Mouse (Mus musculus): ENCODE results near the gene Chit1. TPM values are rescaled to one million over a fixed set of nuclear protein-coding genes. Genes with fewer than 3 reads are reported as not detected.

Gene Chit1
- total and polyA plus RNA-seq, 3 experiments, result not detected

DNA sequence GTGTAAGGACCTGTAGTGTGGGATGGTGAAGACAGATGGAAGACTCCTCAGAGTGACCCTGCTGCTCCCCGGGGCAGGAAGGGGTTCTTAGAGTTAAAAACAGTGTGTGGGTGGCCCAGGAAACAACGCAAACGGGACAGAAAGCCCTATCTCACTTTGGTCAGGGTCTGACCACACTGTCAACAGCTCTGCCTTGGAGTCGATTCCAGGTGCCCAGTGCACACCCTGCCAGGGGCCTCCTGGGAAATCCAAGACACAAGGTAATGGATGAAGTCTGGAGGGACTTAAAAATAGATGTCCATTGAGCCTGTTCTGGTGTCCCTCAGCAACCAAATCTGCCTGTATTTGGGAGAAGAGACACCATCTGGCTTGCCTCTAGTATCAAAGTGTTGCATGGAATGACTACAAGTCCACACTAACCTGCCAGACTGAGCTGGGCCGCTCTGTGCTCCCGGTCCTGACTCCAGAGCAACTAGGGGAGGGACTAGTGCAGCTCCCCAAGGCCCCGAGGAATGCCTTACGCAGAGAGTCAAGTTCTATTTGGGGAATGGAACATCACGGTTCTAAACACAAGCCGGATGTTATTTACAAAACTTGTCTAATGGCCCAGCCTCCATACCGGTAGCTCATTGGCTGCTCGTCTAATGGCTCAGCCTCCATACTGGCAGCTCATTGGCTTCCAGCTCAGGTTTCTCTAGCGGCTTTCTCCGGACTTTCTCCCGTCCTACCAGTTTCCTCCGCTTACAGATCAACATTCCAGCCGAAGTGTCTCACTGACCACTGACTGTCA lies 12.1 kb upstream of the Chit1 start (continued):
- no peak for TF ChIP-seq CHD2 (IDR thresholded peaks at IDR 0.05; ENCODE audit: low read length)

DNA sequence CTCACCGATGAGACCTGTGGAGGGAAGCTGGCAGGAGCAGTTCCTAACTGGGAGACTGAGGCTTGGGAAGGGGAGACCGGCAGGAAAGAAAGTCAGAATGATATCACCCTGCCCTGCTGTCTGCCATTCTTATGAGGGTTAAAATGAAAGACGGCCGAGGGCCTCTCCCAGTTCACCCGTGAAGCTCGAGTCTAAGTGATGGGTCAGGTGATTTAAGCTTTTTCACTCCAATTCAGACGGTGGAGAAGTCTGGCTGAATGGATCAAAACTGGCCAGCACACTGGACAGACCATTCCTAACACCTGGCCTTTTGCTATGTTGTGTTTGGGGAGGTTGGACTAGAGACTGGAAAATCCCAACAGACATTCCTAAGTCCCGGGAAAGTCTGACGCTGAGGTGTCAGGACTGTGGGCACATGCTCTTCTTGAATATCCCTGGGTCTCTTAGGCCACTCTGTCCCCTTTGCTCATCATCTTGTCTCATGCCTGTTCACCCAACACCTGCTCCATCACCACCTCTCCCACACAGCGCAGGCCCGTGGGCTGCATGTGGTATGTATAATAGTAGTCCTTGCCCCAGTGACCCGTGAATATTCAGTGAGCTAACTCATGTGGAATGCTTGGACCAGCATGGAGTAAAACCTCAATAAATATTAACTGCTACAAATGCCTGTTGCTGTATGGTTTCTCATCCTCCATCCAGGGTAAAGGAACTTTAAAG lies 11.4 kb upstream of the Chit1 start:
- no peaks in the 10 kb centered on the region for H3K9me3 ChIP-seq (replicated peaks; ENCODE audit: insufficient read depth, low read length)
- peaks cover 2 to 8% of the 10 kb centered on the region in 2 experiments; a peak in 3 of 4 replicates for H3K27me3 ChIP-seq (ENCODE audit: control insufficient read depth in 1 of 2, insufficient read depth in 2 of 2, low read length in 2 of 2)
- TF ChIP-seq MXI1 (IDR thresholded peaks at IDR 0.05; ENCODE audit: low read depth, low read length), result peak; percentile 39; the same call in 1 of the 2 replicates
- no peak for TF ChIP-seq CTCF (IDR thresholded peaks at IDR 0.05 in 2 of 3, conservative IDR thresholded peaks at IDR 0.05 in 1 of 3; ENCODE audit: control insufficient read depth in 1 of 3, insufficient read depth in 1 of 3, low read depth in 2 of 3, low read length in 3 of 3, poor library complexity in 1 of 3, severe bottlenecking in 1 of 3)
- H3K4me3 ChIP-seq (ENCODE audit: control insufficient read depth in 1 of 2, insufficient read depth in 1 of 2, low read depth in 2 of 2, low read length in 2 of 2), result peak overlapping the region; percentile 90 to 100
- peak overlapping the region; percentile 87 for H3K9ac ChIP-seq (ENCODE audit: control insufficient read depth, low read depth, low read length, poor library complexity, severe bottlenecking)
- H3K36me3 ChIP-seq (ENCODE audit: control insufficient read depth in 1 of 2, insufficient read depth in 2 of 2, low read length in 2 of 2), result peaks cover 0 to 24% of the 10 kb centered on the region in 2 experiments; a peak in 2 of 4 replicates
- DNase-seq (ENCODE audit: low read depth, low spot score), result no peak
- peaks cover 6 to 43% of the 10 kb centered on the region in 2 experiments for H3K4me1 ChIP-seq (ENCODE audit: control insufficient read depth in 1 of 2, insufficient read depth in 2 of 2, low read length in 2 of 2)
- peak overlapping the region; percentile 42; the same call in 1 of the 2 replicates for H3K27ac ChIP-seq (ENCODE audit: control insufficient read depth, low read depth, low read length)
- no peaks in the 10 kb centered on the region; the same call in 1 of the 2 replicates for H3K79me2 ChIP-seq (ENCODE audit: control insufficient read depth, insufficient read depth, low read length, poor library complexity)

DNA sequence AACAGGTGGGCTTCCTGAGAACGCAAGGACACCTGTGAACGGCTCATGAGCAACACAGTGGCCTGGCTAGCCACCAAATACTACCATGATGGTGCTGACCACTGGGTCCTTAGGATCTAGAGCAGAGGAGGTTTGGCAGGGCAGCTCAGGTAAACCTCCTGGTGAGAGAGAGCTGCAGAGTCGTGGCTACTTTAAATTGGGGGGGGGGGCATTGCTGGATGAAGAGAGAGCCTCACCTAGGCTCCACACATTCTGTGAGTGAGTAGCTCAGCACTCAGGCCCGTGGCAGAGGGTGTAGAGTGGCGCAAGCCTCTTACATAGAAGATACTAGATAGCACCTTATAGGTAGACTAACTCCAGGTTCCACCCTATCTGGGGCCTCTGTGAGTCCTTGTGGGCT lies 10.6 kb upstream of the Chit1 start:
- no peak for DNase-seq (ENCODE audit: low read depth, low spot score)
- no peak overlapping the region for H3K27ac ChIP-seq (ENCODE audit: control insufficient read depth, low read depth, low read length)
- peaks cover 0 to 20% of the 10 kb centered on the region in 2 experiments; a peak in 2 of 4 replicates for H3K36me3 ChIP-seq (ENCODE audit: control insufficient read depth in 1 of 2, insufficient read depth in 2 of 2, low read length in 2 of 2)
- no peaks in the 10 kb centered on the region; the same call in 1 of the 2 replicates for H3K79me2 ChIP-seq (ENCODE audit: control insufficient read depth, insufficient read depth, low read length, poor library complexity)
- TF ChIP-seq TCF12 (IDR thresholded peaks at IDR 0.05; ENCODE audit: low read depth, low read length) (no peak), RCOR1 (IDR thresholded peaks at IDR 0.05; ENCODE audit: low read depth, low read length) (no peak), ZKSCAN1 (IDR thresholded peaks at IDR 0.05; ENCODE audit: low read depth, low read length) (no peak), NELFE (IDR thresholded peaks at IDR 0.05; ENCODE audit: low read depth, low read length) (no peak), SMC3 (IDR thresholded peaks at IDR 0.05; ENCODE audit: low read depth, low read length) (no peak), KAT2A (conservative IDR thresholded peaks at IDR 0.05; ENCODE audit: low read depth, low read length) (no peak), JUND (IDR thresholded peaks at IDR 0.05; ENCODE audit: low read depth, low read length) (no peak), CTCF (IDR thresholded peaks at IDR 0.05 in 2 of 3, conservative IDR thresholded peaks at IDR 0.05 in 1 of 3; ENCODE audit: control insufficient read depth in 1 of 3, insufficient read depth in 1 of 3, low read depth in 2 of 3, low read length in 3 of 3, poor library complexity in 1 of 3, severe bottlenecking in 1 of 3) (no peak)
- H3K4me3 ChIP-seq (ENCODE audit: control insufficient read depth in 1 of 2, insufficient read depth in 1 of 2, low read depth in 2 of 2, low read length in 2 of 2), result no peak overlapping the region
- no peaks in the 10 kb centered on the region for H3K9me3 ChIP-seq (replicated peaks; ENCODE audit: insufficient read depth, low read length)
- peaks cover 2 to 8% of the 10 kb centered on the region in 2 experiments; a peak in 3 of 4 replicates for H3K27me3 ChIP-seq (ENCODE audit: control insufficient read depth in 1 of 2, insufficient read depth in 2 of 2, low read length in 2 of 2)
- H3K4me1 ChIP-seq (ENCODE audit: control insufficient read depth in 1 of 2, insufficient read depth in 2 of 2, low read length in 2 of 2), result peaks cover 6 to 36% of the 10 kb centered on the region in 2 experiments
- no peak overlapping the region for H3K9ac ChIP-seq (ENCODE audit: control insufficient read depth, low read depth, low read length, poor library complexity, severe bottlenecking)

Measured in MEL (cell line).